Mouse (Mus musculus) liver, embryonic 12.5 days (tissue): ENCODE measurements at regions not wholly inside any gene's neighbourhood (a gene's known extent, or its start where the extent isn't known, plus 50 kb on each side); places are given as distances from the start of the nearest gene placed in this dataset.

Experiments used
- ATAC-seq: fragments of 200-750 bp; cut with Nextera tagmentation; 2 replicates; pipeline ENCODE4 v1.8.0; 2017; ENCODE audit warnings: moderate number of reproducible peaks, mild to moderate bottlenecking, moderate library complexity
- H3K27ac ChIP-seq: fragments of 300-500 bp; sonication (generic); 2 replicates; pipeline ENCODE4 v1.5.1; 2016; ENCODE audit warnings: mild to moderate bottlenecking
- H3K27me3 ChIP-seq: fragments of 300-500 bp; sonication (generic); replicated peaks from 2 replicates; pipeline ENCODE4 v1.6.1; 2016; ENCODE audit warnings: mild to moderate bottlenecking, moderate library complexity
- H3K36me3 ChIP-seq: fragments of 300-500 bp; sonication (generic); 2 replicates; pipeline ENCODE4 v1.6.1; 2016; ENCODE audit warnings: mild to moderate bottlenecking, moderate library complexity
- H3K4me1 ChIP-seq: fragments of 300-500 bp; sonication (generic); 2 replicates; pipeline ENCODE4 v1.6.1; 2016
- H3K4me2 ChIP-seq: fragments of 300-500 bp; sonication (generic); 2 replicates; pipeline ENCODE4 v1.6.1; 2016; ENCODE audit warnings: mild to moderate bottlenecking, moderate library complexity
- H3K4me3 ChIP-seq: fragments of 300-500 bp; sonication (generic); 2 replicates; pipeline ENCODE4 v1.5.1; 2016; ENCODE audit warnings: mild to moderate bottlenecking, moderate library complexity
- H3K9ac ChIP-seq: fragments of 300-500 bp; sonication (generic); 2 replicates; pipeline ENCODE4 v1.6.1; 2016; ENCODE audit warnings: mild to moderate bottlenecking, moderate library complexity
- H3K9me3 ChIP-seq: fragments of 300-500 bp; sonication (generic); replicated peaks from 2 replicates; pipeline ENCODE4 v1.6.1; 2016; ENCODE audit warnings: mild to moderate bottlenecking, moderate library complexity
- WGBS: fragments of 180-500 bp; shearing (Covaris S2); methylation state at CpG from one replicate; pipeline ENCODE4 v1.1.7; 2016; ENCODE audit not compliant: insufficient replicate concordance; 5-methylcytosine and 5-hydroxymethylcytosine counted together

DNA sequence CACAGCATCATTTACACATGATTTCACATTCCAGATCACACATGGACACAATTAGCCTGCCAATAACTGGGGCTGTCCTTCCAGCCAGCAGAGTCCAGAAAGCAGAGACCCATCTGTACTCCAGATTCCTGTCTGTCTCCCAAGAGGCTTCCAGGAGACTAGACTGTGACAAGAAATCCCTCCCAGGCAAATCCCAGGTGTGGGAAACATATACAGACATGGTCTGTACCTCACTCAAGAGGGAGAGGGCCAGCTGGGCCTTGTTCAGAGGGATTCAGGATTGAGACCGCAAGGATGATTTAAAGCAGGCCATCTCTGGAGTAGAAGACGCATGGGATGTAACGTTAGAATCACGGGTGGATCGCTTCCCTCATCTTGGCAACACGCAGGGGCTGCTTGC is 182.7 kb upstream of the Prr30 start:
- no peaks in the 10 kb centered on the region for H3K36me3 ChIP-seq
- ATAC-seq, result no peak
- no peaks in the 10 kb centered on the region for H3K9me3 ChIP-seq
- no peak overlapping the region for H3K9ac ChIP-seq
- no peak overlapping the region for H3K27ac ChIP-seq
- no peaks in the 10 kb centered on the region for H3K27me3 ChIP-seq
- no peaks in the 10 kb centered on the region for H3K4me1 ChIP-seq
- WGBS, result 78% methylated on average over 6 of the region's 6 CpGs
- H3K4me2 ChIP-seq, result no peak overlapping the region
- no peak overlapping the region for H3K4me3 ChIP-seq

DNA sequence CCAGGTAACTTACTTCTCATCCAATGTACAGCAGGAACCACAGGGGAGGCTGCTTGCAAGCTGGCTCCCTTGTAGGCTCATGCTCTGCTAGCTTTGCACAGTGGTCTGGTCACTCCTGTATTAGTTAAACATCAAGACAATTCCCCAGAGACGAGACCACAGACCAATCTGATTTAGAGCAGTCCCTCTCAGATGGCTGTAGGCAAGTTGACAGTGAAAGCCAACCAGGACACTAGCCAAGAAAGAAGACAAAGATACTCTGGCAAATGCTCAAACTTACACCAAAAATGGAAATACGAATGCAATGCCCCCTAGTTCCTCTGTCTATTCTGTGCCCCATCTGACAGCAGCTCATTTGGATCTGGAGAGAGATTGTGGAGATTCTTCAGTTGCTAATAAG is 181.8 kb upstream of the Prr30 start:
- ATAC-seq, result no peak
- Histone ChIP-seq H3K27ac (no peak overlapping the region), H3K9me3 (no peaks in the 10 kb centered on the region), H3K4me3 (no peak overlapping the region), H3K4me1 (no peaks in the 10 kb centered on the region), H3K9ac (no peak overlapping the region), H3K4me2 (no peak overlapping the region), H3K27me3 (no peaks in the 10 kb centered on the region), H3K36me3 (no peaks in the 10 kb centered on the region)
- WGBS, result 55% methylated on average over 2 of the region's 2 CpGs

DNA sequence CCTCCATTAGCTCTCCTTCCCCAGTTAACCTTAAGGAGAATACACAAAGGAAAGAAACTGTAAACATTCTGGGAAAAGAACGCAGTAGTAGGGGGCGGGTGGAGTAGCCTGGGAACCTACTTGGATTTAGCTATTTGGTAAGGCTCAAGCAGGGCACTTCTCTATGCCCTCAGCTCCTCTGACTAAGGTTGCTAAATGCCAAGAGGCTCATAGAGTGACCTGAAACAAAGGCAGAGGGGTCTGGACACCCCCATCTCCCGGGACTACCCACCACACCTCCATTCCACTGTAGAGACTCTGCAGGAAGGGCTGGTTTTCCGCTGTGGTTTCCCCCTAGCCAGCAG is 179.5 kb upstream of the Prr30 start:
- Histone ChIP-seq H3K4me2 (no peak overlapping the region), H3K4me3 (no peak overlapping the region), H3K27ac (no peak overlapping the region), H3K4me1 (no peaks in the 10 kb centered on the region), H3K9me3 (no peaks in the 10 kb centered on the region), H3K36me3 (no peaks in the 10 kb centered on the region), H3K9ac (no peak overlapping the region), H3K27me3 (no peaks in the 10 kb centered on the region)
- WGBS, result 29% methylated on average over 4 of the region's 4 CpGs
- no peak for ATAC-seq

DNA sequence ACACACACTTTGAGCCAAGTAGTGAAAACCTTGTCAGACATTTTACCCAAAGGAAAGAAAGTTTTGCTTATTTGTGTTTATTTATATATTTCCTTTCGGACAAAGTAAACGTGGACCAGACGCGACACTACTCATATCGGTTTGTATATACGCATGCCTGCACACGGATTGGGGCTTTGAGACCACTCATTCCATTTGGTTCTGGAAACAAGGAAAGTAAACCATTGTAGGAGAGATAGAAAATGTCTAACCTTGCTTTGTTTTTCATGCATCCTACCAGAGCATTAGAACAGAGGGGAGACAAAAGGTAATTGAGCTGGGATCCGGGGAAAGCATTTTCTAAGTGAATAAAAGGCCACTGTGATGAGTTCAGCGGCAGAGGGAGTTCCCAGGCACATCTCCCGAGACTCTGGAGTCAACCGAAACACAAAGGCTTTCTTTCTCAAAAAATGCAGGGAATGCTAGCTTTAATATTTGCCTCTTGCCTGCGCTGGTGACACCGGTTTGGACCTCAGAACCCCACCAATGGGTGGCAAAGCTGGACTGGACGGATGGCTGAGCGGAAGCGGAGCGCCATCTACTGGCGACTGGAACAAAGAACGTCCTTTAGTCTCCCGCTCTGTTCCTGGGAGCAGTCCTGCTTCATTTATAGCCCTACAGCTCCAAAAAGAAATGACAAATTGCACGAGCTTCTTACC is 179.0 kb upstream of the Prr30 start:
- Histone ChIP-seq H3K4me2 (0 out of 2 replicates have a peak overlapping the region, but pooled peaks have one; percentile 14), H3K9me3 (no peaks in the 10 kb centered on the region), H3K36me3 (no peaks in the 10 kb centered on the region), H3K4me1 (no peaks in the 10 kb centered on the region), H3K27me3 (no peaks in the 10 kb centered on the region), H3K4me3 (no peak overlapping the region), H3K27ac (no peak overlapping the region), H3K9ac (no peak overlapping the region)
- 34% methylated on average over 21 of the region's 21 CpGs for WGBS
- ATAC-seq, result no peak

DNA sequence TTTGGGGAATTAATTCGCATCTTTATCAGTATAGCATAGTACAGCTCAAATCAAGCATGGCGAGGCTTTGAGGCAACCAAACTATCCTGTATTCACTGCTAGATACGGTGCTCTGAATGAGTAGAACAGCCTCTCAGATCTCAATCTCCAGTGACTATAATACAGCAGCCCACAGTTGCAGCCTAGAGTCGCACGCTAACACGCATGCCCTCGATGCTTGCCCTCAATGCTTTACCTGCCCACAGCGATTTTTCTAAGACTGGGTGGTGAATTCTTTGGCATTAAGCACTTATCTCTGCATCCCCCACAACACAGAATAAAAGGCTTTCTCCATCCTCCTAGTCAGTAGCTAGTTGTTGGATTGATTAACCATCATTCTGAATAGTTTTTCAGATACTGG is 178.4 kb upstream of the Prr30 start:
- Histone ChIP-seq H3K4me3 (no peak overlapping the region), H3K27ac (no peak overlapping the region)
- ATAC-seq, result no peak

DNA sequence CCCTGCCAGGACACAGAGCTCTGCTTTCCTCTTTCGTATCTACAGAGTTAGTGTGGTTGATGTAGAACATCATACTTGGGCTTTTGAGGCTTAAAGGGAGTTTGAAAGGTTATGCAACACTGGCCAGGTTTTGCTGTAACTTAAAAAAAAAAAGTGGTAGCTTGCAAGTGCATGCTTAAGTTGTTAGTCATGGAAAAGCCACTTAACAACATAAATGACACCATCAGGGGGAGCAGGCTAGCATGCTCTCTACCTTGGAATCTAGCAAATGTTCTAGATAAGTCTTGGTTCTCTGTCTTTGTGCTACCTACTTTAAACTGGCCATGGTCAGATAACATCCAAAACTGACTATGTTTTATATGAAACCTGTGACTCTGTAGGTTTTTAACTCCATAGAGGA is 176.6 kb upstream of the Prr30 start:
- no peaks in the 10 kb centered on the region for H3K36me3 ChIP-seq
- H3K4me3 ChIP-seq, result no peak overlapping the region
- H3K27ac ChIP-seq, result no peak overlapping the region
- H3K4me2 ChIP-seq, result no peak overlapping the region
- H3K9me3 ChIP-seq, result no peaks in the 10 kb centered on the region
- no peaks in the 10 kb centered on the region for H3K4me1 ChIP-seq
- H3K9ac ChIP-seq, result no peak overlapping the region
- no peaks in the 10 kb centered on the region for H3K27me3 ChIP-seq
- WGBS, result 54% methylated on average over 1 of the region's 1 CpGs
- ATAC-seq, result no peak

More for the DNA sequence above, 178.4 kb upstream of the Prr30 start:
- 70% methylated on average over 8 of the region's 8 CpGs for WGBS
- Histone ChIP-seq H3K9me3 (no peaks in the 10 kb centered on the region), H3K9ac (no peak overlapping the region), H3K4me2 (no peak overlapping the region), H3K27me3 (no peaks in the 10 kb centered on the region), H3K36me3 (no peaks in the 10 kb centered on the region), H3K4me1 (no peaks in the 10 kb centered on the region)

DNA sequence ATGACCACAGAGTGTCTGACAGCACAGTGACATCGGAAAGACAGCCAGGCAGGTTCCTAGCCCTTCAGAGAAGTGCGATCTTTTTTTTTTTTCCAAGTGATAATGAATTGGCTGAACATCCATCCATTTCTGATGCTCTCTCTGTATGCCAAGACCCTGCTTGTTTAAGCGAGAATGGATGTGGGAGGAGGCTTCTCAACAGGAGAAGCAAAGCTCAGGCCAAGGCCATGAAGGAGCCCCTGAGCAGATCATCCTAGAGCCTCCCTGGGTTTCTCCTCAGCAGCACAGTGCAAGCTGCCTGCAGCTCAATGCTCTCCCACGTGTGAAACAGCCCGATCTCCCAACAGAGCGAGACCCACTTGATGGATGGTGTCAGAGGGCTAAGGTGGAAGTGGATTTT is 175.7 kb upstream of the Prr30 start:
- H3K27me3 ChIP-seq, result no peaks in the 10 kb centered on the region
- no peak overlapping the region for H3K4me2 ChIP-seq
- no peaks in the 10 kb centered on the region for H3K4me1 ChIP-seq
- H3K36me3 ChIP-seq, result no peaks in the 10 kb centered on the region
- ATAC-seq, result no peak
- H3K4me3 ChIP-seq, result no peak overlapping the region
- 45% methylated on average over 6 of the region's 6 CpGs for WGBS
- no peak overlapping the region for H3K9ac ChIP-seq
- H3K27ac ChIP-seq, result no peak overlapping the region
- no peaks in the 10 kb centered on the region for H3K9me3 ChIP-seq

DNA sequence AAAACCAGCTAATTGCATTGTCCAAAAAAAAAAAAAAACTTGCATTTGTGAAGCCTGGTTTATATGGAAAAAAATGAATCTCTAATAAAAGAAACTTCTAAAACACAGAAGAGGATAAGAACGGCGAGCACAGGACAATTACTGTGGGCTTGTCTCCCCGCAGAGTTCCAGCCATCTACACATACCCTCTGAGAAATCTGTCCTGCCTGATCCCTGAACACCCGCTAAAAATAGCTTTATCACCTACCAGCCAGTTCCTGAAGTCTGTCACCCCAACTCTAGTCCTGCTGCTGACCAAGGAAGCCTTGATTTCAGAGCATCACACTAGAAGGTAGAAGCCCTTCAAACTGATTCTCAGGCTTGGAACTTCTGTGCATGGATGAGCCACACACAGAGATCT is 173.7 kb upstream of the Prr30 start:
- no peak overlapping the region for H3K9ac ChIP-seq
- H3K4me1 ChIP-seq, result no peaks in the 10 kb centered on the region
- H3K4me2 ChIP-seq, result no peak overlapping the region
- H3K4me3 ChIP-seq, result no peak overlapping the region
- no peak for ATAC-seq
- H3K9me3 ChIP-seq, result no peaks in the 10 kb centered on the region
- H3K27ac ChIP-seq, result no peak overlapping the region
- no peaks in the 10 kb centered on the region for H3K27me3 ChIP-seq
- 49% methylated on average over 4 of the region's 4 CpGs for WGBS
- H3K36me3 ChIP-seq, result no peaks in the 10 kb centered on the region

DNA sequence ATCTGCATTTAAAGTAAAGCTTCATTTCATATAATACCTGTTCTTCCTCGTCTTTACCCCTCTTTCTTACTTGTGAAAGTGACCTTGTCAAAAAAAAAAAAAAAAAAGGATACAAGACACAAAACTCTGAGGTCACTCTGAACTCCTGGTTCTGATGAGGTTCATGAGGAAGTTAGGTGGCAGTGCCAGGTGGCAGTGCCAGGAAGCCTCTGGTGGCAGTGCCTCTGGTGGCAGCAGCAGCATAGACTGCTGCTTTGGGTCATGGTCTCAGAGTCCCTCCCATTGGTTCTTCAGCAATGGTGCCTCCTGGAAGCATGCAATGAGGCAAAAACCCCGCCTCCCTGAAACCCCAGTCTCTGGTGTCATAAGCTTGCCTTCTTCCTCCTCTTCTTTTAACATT is 159.7 kb upstream of the Prr30 start:
- Histone ChIP-seq H3K4me3 (no peak overlapping the region), H3K4me2 (no peak overlapping the region), H3K27me3 (no peaks in the 10 kb centered on the region), H3K9ac (no peak overlapping the region), H3K36me3 (no peaks in the 10 kb centered on the region), H3K9me3 (no peaks in the 10 kb centered on the region), H3K27ac (no peak overlapping the region), H3K4me1 (no peaks in the 10 kb centered on the region)
- no peak for ATAC-seq
- 45% methylated on average over 2 of the region's 2 CpGs for WGBS

DNA sequence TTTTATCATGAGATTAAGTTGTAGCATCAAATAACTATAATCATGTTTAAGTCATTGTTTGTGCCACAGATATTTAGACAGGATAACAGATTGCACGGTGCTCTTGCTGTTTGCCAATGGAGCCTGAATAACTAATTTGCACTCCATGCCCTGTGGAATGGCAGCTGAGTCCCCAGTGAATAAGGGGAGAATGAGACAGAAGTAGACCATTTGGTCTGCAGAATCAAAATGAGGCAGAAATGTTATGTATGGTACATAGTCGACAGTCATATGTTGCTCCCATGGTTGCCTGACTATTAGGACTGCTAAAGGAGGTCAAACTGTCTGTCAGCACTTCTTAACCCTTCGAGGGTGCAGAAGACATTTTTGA is 152.9 kb upstream of the Prr30 start:
- Histone ChIP-seq H3K27ac (no peak overlapping the region), H3K9me3 (no peaks in the 10 kb centered on the region), H3K36me3 (no peaks in the 10 kb centered on the region), H3K4me1 (no peaks in the 10 kb centered on the region), H3K4me3 (no peak overlapping the region), H3K4me2 (no peak overlapping the region), H3K9ac (no peak overlapping the region), H3K27me3 (no peaks in the 10 kb centered on the region)
- ATAC-seq, result no peak
- WGBS, result 57% methylated on average over 3 of the region's 3 CpGs

DNA sequence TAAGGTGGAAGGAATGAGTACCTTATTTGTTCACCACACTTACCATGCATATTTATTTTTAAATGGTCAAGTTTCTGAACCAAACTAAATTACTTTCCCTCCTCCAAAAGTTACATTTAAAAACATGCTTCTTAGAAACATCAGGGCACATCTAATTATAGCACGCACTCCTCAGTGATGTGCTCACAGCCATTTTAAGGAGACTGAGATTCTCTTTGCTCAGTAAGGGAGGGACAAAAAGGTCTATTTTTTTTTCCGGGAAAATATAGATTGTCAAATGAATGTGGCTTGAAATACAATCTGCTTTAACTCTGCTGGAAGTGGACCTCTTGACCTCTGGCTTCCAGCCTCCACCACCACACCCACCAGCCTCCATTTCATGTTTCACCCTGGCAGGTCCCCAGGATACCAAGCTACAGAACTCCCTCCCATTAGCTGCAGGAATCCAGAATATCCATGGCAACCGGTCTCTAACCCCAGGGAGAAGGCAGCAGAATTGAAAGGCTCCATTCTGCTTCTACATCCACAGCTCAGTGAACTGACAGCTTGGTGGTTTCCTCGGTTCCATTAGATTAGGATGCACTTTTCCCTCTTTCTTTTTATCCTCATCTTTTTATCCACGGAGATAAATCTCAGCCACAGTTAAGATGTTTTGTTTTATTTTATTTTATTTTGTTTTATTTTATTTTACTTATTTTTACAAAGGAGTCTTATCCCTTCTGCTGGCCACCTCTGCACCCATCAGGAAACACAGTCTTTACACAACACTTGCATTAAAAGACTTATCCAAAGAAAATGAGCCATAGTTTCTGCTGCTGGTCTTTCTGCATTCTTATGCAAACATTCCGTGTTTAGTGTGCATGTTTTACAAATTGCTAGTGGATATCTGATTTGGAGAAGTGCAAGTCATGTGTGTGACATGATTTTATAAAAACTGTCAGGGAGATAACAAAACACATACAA is 152.2 kb upstream of the Prr30 start:
- no peak overlapping the region for H3K4me3 ChIP-seq
- no peak overlapping the region for H3K4me2 ChIP-seq
- H3K4me1 ChIP-seq, result no peaks in the 10 kb centered on the region
- no peak overlapping the region for H3K9ac ChIP-seq
- no peak overlapping the region for H3K27ac ChIP-seq
- H3K27me3 ChIP-seq, result no peaks in the 10 kb centered on the region
- H3K36me3 ChIP-seq, result no peaks in the 10 kb centered on the region
- H3K9me3 ChIP-seq, result no peaks in the 10 kb centered on the region
- ATAC-seq, result no peak
- WGBS, result 49% methylated on average over 6 of the region's 6 CpGs

DNA sequence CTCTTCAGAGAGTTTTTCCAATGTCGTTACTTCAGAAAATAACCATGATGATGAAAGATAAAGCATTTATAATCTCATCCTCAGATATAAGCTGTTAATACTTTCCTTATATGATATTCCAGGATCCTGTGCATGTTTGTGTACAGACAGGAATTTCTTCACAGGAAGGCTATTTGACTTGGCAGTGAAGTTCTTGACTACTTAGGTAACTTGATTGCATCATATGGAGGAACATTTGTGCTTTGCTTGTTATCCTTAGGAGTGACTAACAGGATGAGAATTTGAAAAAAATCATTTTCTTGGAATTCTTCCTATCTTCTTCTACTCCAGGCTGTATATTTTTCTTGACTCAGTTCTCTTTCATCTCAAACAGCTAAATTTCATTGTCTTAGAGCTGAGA is 140.2 kb upstream of the Prr30 start:
- Histone ChIP-seq H3K27ac (no peak overlapping the region), H3K9me3 (no peaks in the 10 kb centered on the region), H3K4me3 (no peak overlapping the region), H3K36me3 (no peaks in the 10 kb centered on the region), H3K9ac (no peak overlapping the region), H3K4me1 (no peaks in the 10 kb centered on the region), H3K4me2 (no peak overlapping the region), H3K27me3 (no peaks in the 10 kb centered on the region)
- 78% methylated on average over 1 of the region's 1 CpGs for WGBS
- no peak for ATAC-seq
